Mouse (Mus musculus) liver, adult 2 months (tissue): ENCODE data around the gene Sh2d1b2.
A peak's percentile ranks its signal among the peaks of the same experiment; 100 is the strongest.

Source experiments
- CTCF ChIP-seq: fragments of 200-500 bp; IDR thresholded peaks from 2 replicates; pipeline ENCODE4 v1.5.1; 2011; ENCODE audit warnings: low read depth, low read length, control low read depth
- POLR2A ChIP-seq: fragments of 200-500 bp; IDR thresholded peaks from 2 replicates; pipeline ENCODE4 v1.6.1; 2011; ENCODE audit warnings: low read length, control low read depth; ENCODE audit not compliant: insufficient read depth; ENCODE audit errors: extremely low read depth

- peak; percentile 42; the same call in 1 of the 2 replicates for TF ChIP-seq CTCF
- no peak for TF ChIP-seq POLR2A
These were observed 32.2 kb upstream of the Sh2d1b2 start for GRCm38 (mm10) chr1:170200379-170200778.
